Mouse (Mus musculus) erythroid progenitor cell, adult 5-6 weeks (primary cell): ENCODE data around the gene 2010003K11Rik. TPM values are rescaled to one million over a fixed set of nuclear protein-coding genes. Genes with fewer than 3 reads are reported as not detected.

Experiments used
- ATAC-seq: replicated peaks from 2 replicates; pipeline ENCODE4 v1.8.0; 2016; ENCODE audit warnings: moderate number of reproducible peaks, mild to moderate bottlenecking, moderate TSS enrichment, inconsistent platforms; ENCODE audit not compliant: poor library complexity, low FRiP score, severe bottlenecking
- total RNA-seq, 2 experiments: library from RNA; stranded (forward) in 1 of 2; stranded (reverse) in 1 of 2; fragments of 150-400 nt in 1 of 2; fragments of 186-747, 209-891 nt in 1 of 2; gene quantifications; 2 replicates each; pipeline versions ENCODE4 v1.2.3 to v1.2.4; 2015 to 2017; ENCODE audit warnings: low replicate concordance in 2 of 2

2010003K11Rik gene
- total RNA-seq (2015; ENCODE audit: low replicate concordance) (not detected in 2 replicates), total RNA-seq (2017; ENCODE audit: low replicate concordance) (not detected in 2 replicates)

GRCm38 (mm10) chr19:4498062-4498933 is at the start of gene 2010003K11Rik:
TSS of gene 2010003K11Rik (minus strand) at chr19:4498583.
- no peak for ATAC-seq

- no peak for ATAC-seq
These were observed 49.4 kb upstream of the 2010003K11Rik start for GRCm38 (mm10) chr19:4547801-4548200.

GRCm38 (mm10) chr19:4545841-4546240 is 47.5 kb upstream of the 2010003K11Rik start:
- ATAC-seq = no peak

- no peak for ATAC-seq
These were observed 46.7 kb upstream of the 2010003K11Rik start for GRCm38 (mm10) chr19:4545091-4545490.

- ATAC-seq = no peak
These were observed 43.7 kb upstream of the 2010003K11Rik start for GRCm38 (mm10) chr19:4542081-4542480.

- no peak for ATAC-seq
These were observed 42.6 kb upstream of the 2010003K11Rik start for GRCm38 (mm10) chr19:4540992-4541391.

- no peak for ATAC-seq
These were observed 41.9 kb upstream of the 2010003K11Rik start for GRCm38 (mm10) chr19:4540263-4540662.

GRCm38 (mm10) chr19:4536606-4537005 is 38.2 kb upstream of the 2010003K11Rik start:
- no peak for ATAC-seq

GRCm38 (mm10) chr19:4535922-4536321 is 37.5 kb upstream of the 2010003K11Rik start:
- ATAC-seq = no peak

- ATAC-seq = no peak
These were observed 36.3 kb upstream of the 2010003K11Rik start for GRCm38 (mm10) chr19:4534646-4535045.

- ATAC-seq = no peak
These were observed 23.2 kb upstream of the 2010003K11Rik start for GRCm38 (mm10) chr19:4521426-4522050.

- peak; percentile 17; the same call in 1 of the 2 replicates for ATAC-seq
These were observed 19.1 kb upstream of the 2010003K11Rik start for GRCm38 (mm10) chr19:4517483-4517882.

- no peak for ATAC-seq
These were observed 17.9 kb upstream of the 2010003K11Rik start for GRCm38 (mm10) chr19:4516288-4516687.

GRCm38 (mm10) chr19:4515746-4516145 is 17.4 kb upstream of the 2010003K11Rik start:
- ATAC-seq = no peak

GRCm38 (mm10) chr19:4513236-4513858 is 15.0 kb upstream of the 2010003K11Rik start:
- no peak for ATAC-seq

- ATAC-seq = no peak
These were observed 12.9 kb upstream of the 2010003K11Rik start for GRCm38 (mm10) chr19:4511116-4511841.

- peak; percentile 96 for ATAC-seq
These were observed 11.9 kb upstream of the 2010003K11Rik start, which contains the start of gene Pcx for GRCm38 (mm10) chr19:4509986-4510963. TSS of gene Pcx (plus strand) at chr19:4510472.

- no peak for ATAC-seq
These were observed 9.4 kb upstream of the 2010003K11Rik start for GRCm38 (mm10) chr19:4507746-4508145.

GRCm38 (mm10) chr19:4504830-4505229 is 6.4 kb upstream of the 2010003K11Rik start:
- no peak for ATAC-seq
